Mouse (Mus musculus) T-cell, adult 66 days (primary cell): Measurements from ENCODE around the gene Bahcc1. TPM values are rescaled to one million over a fixed set of nuclear protein-coding genes. Genes with fewer than 3 reads are reported as not detected.

Source experiments
- total RNA-seq, 2 experiments: library from RNA; stranded (reverse); gene quantifications; 3 replicates in 1 of 2; 4 replicates in 1 of 2; pipeline ENCODE4 v1.2.4; 2023

Bahcc1 gene
- under 1 TPM; 0.47 to 0.82 TPM for total RNA-seq

DNA sequence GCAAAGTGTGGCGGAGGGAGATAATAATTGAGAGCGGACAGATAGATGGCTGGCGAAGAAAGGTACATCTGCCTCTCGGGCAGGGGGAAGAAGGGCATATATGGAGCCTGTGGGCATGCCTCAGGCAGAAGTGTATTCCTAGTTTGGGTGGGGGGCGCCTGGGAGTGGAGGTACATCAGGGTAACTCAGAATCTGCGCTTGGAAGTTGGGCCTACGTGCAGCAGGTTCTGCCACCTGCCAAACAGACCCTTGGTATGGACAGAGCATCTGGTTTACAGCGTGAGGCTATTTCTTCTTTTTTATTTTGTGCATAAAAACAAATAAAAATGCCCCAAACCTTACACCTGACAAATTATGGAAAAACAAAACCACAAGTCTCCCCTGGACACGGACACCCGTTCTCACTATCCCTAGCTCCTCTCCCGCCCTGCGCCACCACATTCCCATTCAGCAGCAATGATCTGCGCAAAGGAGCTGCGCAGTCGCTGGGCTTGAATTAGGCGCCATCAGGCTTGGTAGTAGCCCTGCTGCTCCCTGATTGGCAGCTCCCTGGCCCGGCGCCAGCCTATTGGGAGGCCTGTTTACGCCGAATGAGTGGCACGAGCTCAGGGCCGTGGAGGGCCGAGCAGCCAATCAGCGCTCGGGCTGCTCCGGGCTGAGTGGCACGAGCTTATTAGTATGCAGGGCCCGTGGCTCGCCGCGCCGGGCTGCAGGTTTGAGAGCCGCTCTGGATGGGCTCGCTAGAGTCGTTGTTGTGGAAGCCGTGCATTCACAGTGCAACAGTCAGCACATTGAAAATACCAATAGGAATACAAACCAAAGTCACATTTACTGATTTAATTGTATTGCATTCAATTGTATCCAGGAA, at the start of gene Bahcc1:
Gene Bahcc1 (plus strand): TSS at position 718 of the 868 bp plus-strand sequence.

Other genes starting within 250 kb of the Bahcc1 start
- gene Aatk, start 185.8 kb upstream of the Bahcc1 start, total RNA-seq, result under 1 TPM in 1 of 2 experiments, not detected in 1; 0.41 TPM
- gene Cep131, start 146.1 kb upstream of the Bahcc1 start, total RNA-seq, result 10 to 100 TPM; 10.0 to 12.7 TPM
- gene Tepsin, start 134.2 kb upstream of the Bahcc1 start, total RNA-seq, result 10 to 100 TPM; 19.3 to 23.9 TPM
- gene Ndufaf8, start 134.0 kb upstream of the Bahcc1 start, total RNA-seq, result 10 to 100 TPM; 31.5 to 33.2 TPM
- 100 to 1,000 TPM; 101 to 107 TPM for gene Slc38a10, start 81.6 kb upstream of the Bahcc1 start, total RNA-seq
- gene Actg1, start 115.6 kb downstream of the Bahcc1 start, total RNA-seq, result 1,000 to 10,000 TPM; 1,363 to 1,496 TPM
- under 1 TPM in 1 of 2 experiments, not detected in 1; 0.99 TPM for gene Fscn2, start 128.6 kb downstream of the Bahcc1 start, total RNA-seq
- 10 to 100 TPM; 24.9 to 26.5 TPM for gene Faap100, start 145.8 kb downstream of the Bahcc1 start, total RNA-seq
- gene Nploc4, start 204.8 kb downstream of the Bahcc1 start, total RNA-seq, result 10 to 100 TPM; 61.3 to 61.5 TPM
- gene Tspan10, start 209.7 kb downstream of the Bahcc1 start, total RNA-seq, result 10 to 100 TPM; 10.1 to 87.3 TPM
- gene Pde6g, start 220.6 kb downstream of the Bahcc1 start, total RNA-seq, result under 1 TPM in 1 of 2 experiments, not detected in 1; 0.55 TPM
- gene Oxld1, start 225.1 kb downstream of the Bahcc1 start, total RNA-seq, result 1 to 10 TPM; 6.0 TPM
- 10 to 100 TPM; 33.7 to 40.9 TPM for gene Ccdc137, start 225.2 kb downstream of the Bahcc1 start, total RNA-seq
- 10 to 100 TPM; 14.0 to 17.5 TPM for gene Arl16, start 234.7 kb downstream of the Bahcc1 start, total RNA-seq